Mouse (Mus musculus) hindbrain, embryonic 12.5 days (tissue): ENCODE measurements around the gene Shroom3. TPM values are rescaled to one million over a fixed set of nuclear protein-coding genes. Genes with fewer than 3 reads are reported as not detected.

ENCODE experiments used
- ATAC-seq: fragments of 200-750 bp; cut with Nextera tagmentation; 2 replicates; pipeline ENCODE4 v1.8.0; 2017; ENCODE audit warnings: moderate TSS enrichment; ENCODE audit not compliant: low FRiP score
- H3K27ac ChIP-seq: fragments of 300-500 bp; sonication (generic); 2 replicates; pipeline ENCODE4 v1.5.1; 2016; ENCODE audit warnings: mild to moderate bottlenecking
- H3K27me3 ChIP-seq: fragments of 300-500 bp; sonication (generic); 2 replicates; pipeline ENCODE4 v1.6.1; 2016; ENCODE audit warnings: mild to moderate bottlenecking
- H3K36me3 ChIP-seq: fragments of 300-500 bp; sonication (generic); 2 replicates; pipeline ENCODE4 v1.6.1; 2016; ENCODE audit warnings: mild to moderate bottlenecking
- H3K4me1 ChIP-seq: fragments of 300-500 bp; sonication (generic); 2 replicates; pipeline ENCODE4 v1.6.1; 2016
- H3K4me2 ChIP-seq: fragments of 300-500 bp; sonication (generic); replicated peaks from 2 replicates; pipeline ENCODE4 v1.6.1; 2016; ENCODE audit warnings: mild to moderate bottlenecking
- H3K4me3 ChIP-seq: fragments of 300-500 bp; sonication (generic); 2 replicates; pipeline ENCODE4 v1.5.1; 2016; ENCODE audit warnings: mild to moderate bottlenecking
- H3K9ac ChIP-seq: fragments of 300-500 bp; sonication (generic); 2 replicates; pipeline ENCODE4 v1.6.1; 2016; ENCODE audit warnings: mild to moderate bottlenecking, moderate library complexity
- H3K9me3 ChIP-seq: fragments of 300-500 bp; sonication (generic); replicated peaks from 2 replicates; pipeline ENCODE4 v1.6.1; 2016; ENCODE audit warnings: mild to moderate bottlenecking
- WGBS: fragments of 180-500 bp; shearing (Covaris S2); methylation state at CpG from one replicate; pipeline ENCODE4 v1.1.7; 2016; 5-methylcytosine and 5-hydroxymethylcytosine counted together
- polyA plus RNA-seq: library from polyadenylated mRNA; unstranded; fragments of >200 nt; fragmentation: Nextera tagmentation; extraction: Ambion mirVana; gene quantifications from 2 replicates; pipeline ENCODE4 v1.2.1, GENCODE M21; 2016

The Shroom3 gene
- polyA plus RNA-seq, 1 experiment from 2014 or later: 6.5 TPM

GRCm38 (mm10) chr5:92788990-92789389, 105.8 kb downstream of the Shroom3 start:
- H3K9me3 ChIP-seq: no peaks in the 10 kb centered on the region
- no peak overlapping the region for H3K9ac ChIP-seq
- no peak overlapping the region for H3K27ac ChIP-seq
- no peak overlapping the region for H3K4me2 ChIP-seq
- no peaks in the 10 kb centered on the region for H3K27me3 ChIP-seq
- no peak overlapping the region for H3K4me3 ChIP-seq
- WGBS: 69% methylated on average over 8 of the region's 8 CpGs
- ATAC-seq: no peak
- H3K4me1 ChIP-seq: peaks cover 4% of the 10 kb centered on the region
- no peaks in the 10 kb centered on the region for H3K36me3 ChIP-seq

- no peak overlapping the region for H3K4me3 ChIP-seq
- H3K9ac ChIP-seq: no peak overlapping the region
- no peaks in the 10 kb centered on the region for H3K36me3 ChIP-seq
- H3K4me1 ChIP-seq: peaks cover 7% of the 10 kb centered on the region
- whole genome bisulfite sequencing: 21% methylated on average over 11 of the region's 11 CpGs
- no peak overlapping the region for H3K27ac ChIP-seq
- H3K4me2 ChIP-seq: no peak overlapping the region
- no peaks in the 10 kb centered on the region; the same call in 1 of the 2 replicates for H3K9me3 ChIP-seq
- H3K27me3 ChIP-seq: no peaks in the 10 kb centered on the region
- ATAC-seq: no peak
Observed at GRCm38 (mm10) chr5:92796089-92796990, 113.1 kb downstream of the Shroom3 start.

GRCm38 (mm10) chr5:92797981-92798380, 114.7 kb downstream of the Shroom3 start:
- H3K27me3 ChIP-seq: no peaks in the 10 kb centered on the region
- H3K9me3 ChIP-seq: no peaks in the 10 kb centered on the region; the same call in 1 of the 2 replicates
- no peak overlapping the region for H3K27ac ChIP-seq
- WGBS: 87% methylated on average over 3 of the region's 3 CpGs
- H3K4me2 ChIP-seq: no peak overlapping the region
- no peak for ATAC-seq
- peaks cover 7% of the 10 kb centered on the region for H3K4me1 ChIP-seq
- H3K4me3 ChIP-seq: no peak overlapping the region
- no peak overlapping the region for H3K9ac ChIP-seq
- no peaks in the 10 kb centered on the region for H3K36me3 ChIP-seq

- no peaks in the 10 kb centered on the region for H3K27me3 ChIP-seq
- no peaks in the 10 kb centered on the region for H3K36me3 ChIP-seq
- H3K27ac ChIP-seq: no peak overlapping the region
- 0 out of 2 replicates have a peak, but pooled peaks have one; percentile 37 for ATAC-seq
- peak overlapping the region; percentile 18; the same call in 1 of the 2 replicates for H3K4me2 ChIP-seq
- no peak overlapping the region for H3K9ac ChIP-seq
- no peak overlapping the region for H3K4me3 ChIP-seq
- no peaks in the 10 kb centered on the region for H3K9me3 ChIP-seq
- WGBS: 19% methylated on average over 7 of the region's 7 CpGs
- peaks cover 23% of the 10 kb centered on the region for H3K4me1 ChIP-seq
Observed at GRCm38 (mm10) chr5:92804379-92804778, 121.1 kb downstream of the Shroom3 start.

GRCm38 (mm10) chr5:92808503-92809415, 125.5 kb downstream of the Shroom3 start:
- peak; percentile 83 for ATAC-seq

GRCm38 (mm10) chr5:92809416-92809750, 126.1 kb downstream of the Shroom3 start:
- Histone ChIP-seq H3K9ac (peak overlapping the region; percentile 49), H3K27ac (peak overlapping the region; percentile 46), H3K4me1 (peaks cover 42% of the 10 kb centered on the region), H3K4me3 (peak overlapping the region; percentile 31), H3K36me3 (no peaks in the 10 kb centered on the region), H3K9me3 (no peaks in the 10 kb centered on the region), H3K4me2 (peak overlapping the region; percentile 52), H3K27me3 (peaks cover 3% of the 10 kb centered on the region)
- 17% methylated on average over 13 of the region's 13 CpGs for WGBS
- ATAC-seq: 0 out of 2 replicates have a peak, but pooled peaks have one; percentile 7

More at GRCm38 (mm10) chr5:92808503-92809415, 125.5 kb downstream of the Shroom3 start:
- H3K27ac ChIP-seq: peak overlapping the region; percentile 46
- H3K4me3 ChIP-seq: peak overlapping the region; percentile 31
- peaks cover 47% of the 10 kb centered on the region for H3K4me1 ChIP-seq
- no peaks in the 10 kb centered on the region for H3K36me3 ChIP-seq
- H3K4me2 ChIP-seq: peak overlapping the region; percentile 52
- 2% methylated on average over 28 of the region's 28 CpGs for WGBS
- H3K27me3 ChIP-seq: peaks cover 3% of the 10 kb centered on the region
- no peaks in the 10 kb centered on the region for H3K9me3 ChIP-seq
- peak overlapping the region; percentile 49 for H3K9ac ChIP-seq

- Histone ChIP-seq H3K9ac (no peak overlapping the region), H3K4me2 (peak overlapping the region; percentile 5), H3K9me3 (no peaks in the 10 kb centered on the region), H3K36me3 (no peaks in the 10 kb centered on the region), H3K4me3 (no peak overlapping the region), H3K27ac (no peak overlapping the region; the same call in 1 of the 2 replicates), H3K27me3 (peaks cover 3% of the 10 kb centered on the region), H3K4me1 (peaks cover 35% of the 10 kb centered on the region)
- 0 out of 2 replicates have a peak, but pooled peaks have one; percentile 51 for ATAC-seq
- 7% methylated on average over 9 of the region's 9 CpGs for WGBS
Observed at GRCm38 (mm10) chr5:92810922-92811533, 127.8 kb downstream of the Shroom3 start.

GRCm38 (mm10) chr5:92811761-92812160, 128.5 kb downstream of the Shroom3 start:
- Histone ChIP-seq H3K27ac (0 out of 2 replicates have a peak overlapping the region, but pooled peaks have one; percentile 40), H3K4me1 (peaks cover 35% of the 10 kb centered on the region), H3K9me3 (no peaks in the 10 kb centered on the region), H3K4me2 (peak overlapping the region; percentile 15; the same call in 1 of the 2 replicates), H3K4me3 (no peak overlapping the region), H3K36me3 (no peaks in the 10 kb centered on the region), H3K9ac (no peak overlapping the region), H3K27me3 (peaks cover 3% of the 10 kb centered on the region)
- WGBS: 26% methylated on average over 7 of the region's 7 CpGs
- ATAC-seq: no peak

GRCm38 (mm10) chr5:92812936-92813335, 129.7 kb downstream of the Shroom3 start:
- H3K9me3 ChIP-seq: no peaks in the 10 kb centered on the region
- no peak overlapping the region for H3K27ac ChIP-seq
- H3K4me3 ChIP-seq: no peak overlapping the region
- H3K9ac ChIP-seq: no peak overlapping the region
- peaks cover 3% of the 10 kb centered on the region for H3K27me3 ChIP-seq
- no peaks in the 10 kb centered on the region for H3K36me3 ChIP-seq
- ATAC-seq: peak; percentile 46; the same call in 1 of the 2 replicates
- H3K4me2 ChIP-seq: no peak overlapping the region
- WGBS: 6% methylated on average over 8 of the region's 8 CpGs
- peaks cover 35% of the 10 kb centered on the region for H3K4me1 ChIP-seq

GRCm38 (mm10) chr5:92813562-92813961, 130.3 kb downstream of the Shroom3 start:
- 64% methylated on average over 5 of the region's 5 CpGs for WGBS
- Histone ChIP-seq H3K4me1 (peaks cover 32% of the 10 kb centered on the region), H3K27me3 (peaks cover 3% of the 10 kb centered on the region), H3K27ac (no peak overlapping the region), H3K9me3 (no peaks in the 10 kb centered on the region), H3K4me3 (no peak overlapping the region), H3K4me2 (no peak overlapping the region), H3K9ac (no peak overlapping the region), H3K36me3 (no peaks in the 10 kb centered on the region)
- ATAC-seq: no peak

- H3K4me2 ChIP-seq: no peak overlapping the region
Observed at GRCm38 (mm10) chr5:92814621-92815020, 131.4 kb downstream of the Shroom3 start.

More at GRCm38 (mm10) chr5:92814621-92815020, 131.4 kb downstream of the Shroom3 start:
- Histone ChIP-seq H3K36me3 (no peaks in the 10 kb centered on the region), H3K4me3 (no peak overlapping the region), H3K9me3 (no peaks in the 10 kb centered on the region), H3K4me1 (peaks cover 24% of the 10 kb centered on the region), H3K27ac (no peak overlapping the region), H3K9ac (no peak overlapping the region), H3K27me3 (peaks cover 3% of the 10 kb centered on the region)
- 91% methylated on average over 3 of the region's 3 CpGs for whole genome bisulfite sequencing
- ATAC-seq: no peak
